Mouse (Mus musculus) heart, embryonic 10.5 days (tissue): ENCODE measurements at regions not wholly inside any gene's neighbourhood (a gene's known extent, or its start where the extent isn't known, plus 50 kb on each side); places are given as distances from the start of the nearest gene placed in this dataset.

ENCODE experiments used
- DNase-seq: peaks from one replicate; pipeline ENCODE4 v3.0.0-alpha.2; 2017; ENCODE audit warnings: low spot score
- H3K27ac ChIP-seq: fragments of 300-500 bp; sonication (generic); 2 replicates; pipeline ENCODE4 v1.5.1; 2016; ENCODE audit warnings: mild to moderate bottlenecking
- H3K27me3 ChIP-seq: fragments of 300-500 bp; sonication (generic); 2 replicates; pipeline ENCODE4 v1.6.1; 2016; ENCODE audit warnings: mild to moderate bottlenecking; ENCODE audit not compliant: poor library complexity, insufficient read depth, severe bottlenecking
- H3K36me3 ChIP-seq: fragments of 300-500 bp; sonication (generic); 2 replicates; pipeline ENCODE4 v1.6.1; 2016; ENCODE audit warnings: mild to moderate bottlenecking, moderate library complexity
- H3K4me1 ChIP-seq: fragments of 300-500 bp; sonication (generic); 2 replicates; pipeline ENCODE4 v1.6.1; 2016; ENCODE audit warnings: mild to moderate bottlenecking
- H3K4me3 ChIP-seq: fragments of 300-500 bp; sonication (generic); 2 replicates; pipeline ENCODE4 v1.5.1; 2016; ENCODE audit warnings: mild to moderate bottlenecking, moderate library complexity
- H3K9me3 ChIP-seq: fragments of 300-500 bp; sonication (generic); 2 replicates; pipeline ENCODE4 v1.6.1; 2016; ENCODE audit warnings: mild to moderate bottlenecking, moderate library complexity
- WGBS: fragments of 180-500 bp; shearing (Covaris S2); methylation state at CpG from one replicate; pipeline ENCODE4 v1.1.7; 2016; 5-methylcytosine and 5-hydroxymethylcytosine counted together

DNA sequence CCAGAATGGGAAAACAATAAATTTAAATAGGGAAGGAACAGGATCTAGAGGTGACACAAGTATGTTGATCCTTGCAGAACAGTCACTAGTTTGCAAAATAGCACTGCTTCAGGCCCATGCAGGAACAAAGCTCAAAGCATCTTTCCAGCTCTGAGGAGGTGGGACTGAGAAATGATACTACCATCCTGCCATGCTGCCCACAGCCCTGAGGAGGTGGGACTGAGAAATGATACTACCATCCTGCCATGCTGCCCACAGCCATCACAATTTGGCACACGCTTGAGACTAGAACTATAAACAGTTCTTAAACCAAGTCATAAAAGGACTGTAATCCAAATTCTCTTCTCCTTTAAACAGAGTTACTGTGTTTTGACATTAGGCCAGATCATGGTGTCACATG, 174.5 kb upstream of the Lrig1 start:
- Histone ChIP-seq H3K4me1 (no peaks in the 10 kb centered on the region), H3K36me3 (no peaks in the 10 kb centered on the region), H3K27me3 (peaks cover 6% of the 10 kb centered on the region; the same call in 1 of the 2 replicates), H3K4me3 (no peak overlapping the region), H3K27ac (no peak overlapping the region), H3K9me3 (no peaks in the 10 kb centered on the region)
- 82% methylated on average over 1 of the region's 1 CpGs for WGBS
- no peak for DNase-seq

DNA sequence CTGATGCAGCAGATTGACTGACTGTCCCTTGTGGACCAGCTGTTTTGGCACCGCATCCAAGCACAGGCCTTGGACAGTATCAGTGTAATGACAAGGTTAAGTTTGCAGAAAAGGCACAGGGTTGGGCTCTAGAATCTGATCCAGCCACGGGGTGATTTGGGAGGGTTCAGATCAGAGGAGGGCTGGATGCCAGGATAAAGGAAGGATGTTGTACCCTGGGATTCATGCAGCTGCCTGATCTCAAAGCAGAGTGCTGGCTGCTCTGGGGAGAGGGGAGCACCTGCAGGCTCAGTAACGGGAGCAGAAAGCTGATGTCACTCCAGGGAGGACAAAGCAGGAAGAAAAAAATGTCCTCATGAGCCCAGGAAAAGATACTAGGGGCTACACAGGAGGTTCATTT, 168.0 kb upstream of the Lrig1 start:
- H3K9me3 ChIP-seq, result no peaks in the 10 kb centered on the region
- DNase-seq, result no peak
- no peak overlapping the region for H3K27ac ChIP-seq
- H3K4me3 ChIP-seq, result no peak overlapping the region
- peaks cover 6% of the 10 kb centered on the region; the same call in 1 of the 2 replicates for H3K4me1 ChIP-seq
- no peaks in the 10 kb centered on the region for H3K27me3 ChIP-seq
- H3K36me3 ChIP-seq, result no peaks in the 10 kb centered on the region
- WGBS, result 66% methylated on average over 3 of the region's 3 CpGs

DNA sequence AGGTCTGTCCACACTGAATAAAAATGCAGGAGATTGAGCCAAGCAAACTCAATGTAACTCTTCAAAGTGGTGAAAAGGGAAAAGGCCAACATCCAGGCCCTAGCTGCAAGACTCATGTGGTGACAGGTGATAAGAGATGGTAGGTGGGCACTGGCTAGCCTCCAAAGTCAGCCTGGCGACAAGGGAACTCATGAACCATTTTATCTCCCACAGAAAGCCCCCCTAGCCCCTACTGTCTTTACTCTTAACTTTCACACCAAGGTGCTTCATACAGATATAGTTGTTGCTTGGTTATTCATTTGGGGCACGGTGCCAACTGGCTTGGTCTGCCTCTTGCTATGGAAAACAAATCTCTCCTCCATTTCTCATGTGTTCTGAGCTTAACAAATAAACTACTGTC, 165.5 kb upstream of the Lrig1 start:
- no peak overlapping the region for H3K27ac ChIP-seq

DNA sequence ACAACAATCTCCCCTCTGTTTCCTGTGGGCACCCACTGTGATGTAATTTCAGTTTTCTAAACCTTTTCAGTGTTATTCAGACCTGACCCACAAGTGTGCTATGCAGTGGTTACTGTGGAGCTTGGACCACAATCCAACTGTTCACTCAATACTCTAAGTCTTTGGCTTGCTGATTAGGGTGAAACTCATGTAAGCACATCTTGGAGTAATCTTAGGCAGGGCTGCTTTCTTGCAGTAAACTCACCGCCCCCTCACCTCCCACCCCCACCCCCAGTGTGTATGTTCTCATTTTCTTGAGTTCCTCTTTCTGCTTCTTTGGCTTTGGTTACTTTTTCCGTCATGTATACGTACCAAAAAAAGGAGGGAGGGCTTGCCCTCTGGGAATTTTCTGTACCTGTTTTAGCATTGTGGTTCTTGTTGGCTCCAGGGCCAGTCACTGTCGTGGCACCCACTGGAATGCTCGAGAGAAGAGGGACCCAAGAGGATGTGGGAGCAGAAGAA, 158.2 kb upstream of the Lrig1 start:
- H3K36me3 ChIP-seq, result no peaks in the 10 kb centered on the region

More for the DNA sequence above, 165.5 kb upstream of the Lrig1 start:
- no peak overlapping the region for H3K4me3 ChIP-seq
- no peaks in the 10 kb centered on the region for H3K36me3 ChIP-seq
- DNase-seq, result no peak
- 34% methylated on average over 2 of the region's 2 CpGs for WGBS
- H3K4me1 ChIP-seq, result peaks cover 6% of the 10 kb centered on the region; the same call in 1 of the 2 replicates
- H3K27me3 ChIP-seq, result no peaks in the 10 kb centered on the region
- H3K9me3 ChIP-seq, result no peaks in the 10 kb centered on the region

DNA sequence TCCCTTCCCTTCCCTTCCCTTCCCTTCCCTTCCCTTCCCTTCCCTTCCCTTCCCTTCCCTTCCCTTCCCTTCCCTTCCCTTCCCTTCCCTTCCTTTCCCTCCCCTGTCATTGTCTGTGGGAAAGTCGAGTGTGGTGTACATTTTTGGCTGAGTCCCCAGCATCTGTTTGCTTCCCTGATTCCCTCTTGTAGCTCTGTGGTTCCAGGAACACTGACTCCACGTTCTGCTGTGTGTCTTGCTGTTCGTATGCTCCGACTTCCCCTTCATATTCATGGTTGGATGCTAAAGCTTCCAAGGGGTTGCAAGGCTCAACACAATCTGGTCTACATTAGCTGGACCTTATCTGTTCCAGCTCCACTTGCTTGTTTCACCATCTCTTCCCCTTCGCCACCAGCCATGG, 150.2 kb upstream of the Lrig1 start:
- WGBS, result 66% methylated on average over 5 of the region's 5 CpGs
- DNase-seq, result no peak

More for the DNA sequence above, 158.2 kb upstream of the Lrig1 start:
- no peaks in the 10 kb centered on the region for H3K9me3 ChIP-seq
- no peak overlapping the region for H3K27ac ChIP-seq
- peaks cover 5% of the 10 kb centered on the region; the same call in 1 of the 2 replicates for H3K4me1 ChIP-seq
- DNase-seq, result no peak
- no peak overlapping the region for H3K4me3 ChIP-seq
- H3K27me3 ChIP-seq, result no peaks in the 10 kb centered on the region
- 70% methylated on average over 5 of the region's 5 CpGs for WGBS

DNA sequence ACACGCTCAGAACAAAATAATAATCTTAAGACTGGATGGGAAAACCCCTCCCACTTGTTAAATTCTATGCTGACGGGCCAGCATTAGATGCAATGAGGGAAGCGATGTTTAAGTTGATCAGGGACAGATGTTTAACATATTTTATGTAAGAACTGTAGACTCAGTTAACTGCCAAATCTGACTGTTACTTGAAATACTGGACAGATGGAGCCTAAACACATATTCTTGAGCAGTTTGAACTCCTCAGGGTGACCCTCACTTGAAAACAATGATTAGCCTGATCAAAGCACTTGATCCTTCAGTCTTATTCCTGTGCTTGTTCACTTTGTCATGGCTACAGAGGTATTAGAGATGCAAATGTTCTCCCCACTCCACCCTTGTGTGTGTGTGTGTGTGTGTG, 149.6 kb upstream of the Lrig1 start:
- H3K27ac ChIP-seq, result no peak overlapping the region
- H3K36me3 ChIP-seq, result no peaks in the 10 kb centered on the region
- no peaks in the 10 kb centered on the region for H3K4me1 ChIP-seq
- H3K27me3 ChIP-seq, result peaks cover 3% of the 10 kb centered on the region; the same call in 1 of the 2 replicates
- DNase-seq, result no peak
- no peak overlapping the region for H3K4me3 ChIP-seq
- WGBS, result 81% methylated on average over 3 of the region's 3 CpGs
- H3K9me3 ChIP-seq, result no peaks in the 10 kb centered on the region

More for the DNA sequence above, 150.2 kb upstream of the Lrig1 start:
- no peaks in the 10 kb centered on the region for H3K36me3 ChIP-seq
- no peak overlapping the region for H3K4me3 ChIP-seq
- H3K27ac ChIP-seq, result no peak overlapping the region
- no peaks in the 10 kb centered on the region for H3K9me3 ChIP-seq
- no peaks in the 10 kb centered on the region for H3K4me1 ChIP-seq
- H3K27me3 ChIP-seq, result peaks cover 3% of the 10 kb centered on the region; the same call in 1 of the 2 replicates

DNA sequence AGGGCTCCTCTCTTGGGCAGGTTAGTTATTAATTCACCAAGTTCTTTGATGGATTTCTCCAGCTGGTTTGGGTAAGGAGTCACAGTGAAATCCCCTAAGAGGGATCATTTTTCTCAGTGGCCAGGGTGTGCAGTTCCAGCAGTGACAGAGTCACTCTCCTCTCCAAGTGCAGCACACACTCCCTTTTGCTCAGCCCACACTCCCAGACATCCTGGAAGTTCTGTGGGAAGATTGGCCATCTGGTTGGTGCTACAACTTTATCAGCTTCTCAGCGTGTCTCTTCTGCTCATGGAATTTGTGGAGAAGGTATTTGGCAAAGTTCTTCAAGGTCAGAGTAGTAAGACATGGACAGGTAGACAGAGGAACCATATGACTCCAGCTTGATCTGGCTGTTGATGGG, 148.5 kb upstream of the Lrig1 start:
- Histone ChIP-seq H3K36me3 (no peaks in the 10 kb centered on the region), H3K27ac (no peak overlapping the region), H3K27me3 (peaks cover 3% of the 10 kb centered on the region; the same call in 1 of the 2 replicates), H3K4me3 (no peak overlapping the region), H3K9me3 (no peaks in the 10 kb centered on the region), H3K4me1 (no peaks in the 10 kb centered on the region)
- WGBS, result 77% methylated on average over 1 of the region's 1 CpGs
- no peak for DNase-seq

DNA sequence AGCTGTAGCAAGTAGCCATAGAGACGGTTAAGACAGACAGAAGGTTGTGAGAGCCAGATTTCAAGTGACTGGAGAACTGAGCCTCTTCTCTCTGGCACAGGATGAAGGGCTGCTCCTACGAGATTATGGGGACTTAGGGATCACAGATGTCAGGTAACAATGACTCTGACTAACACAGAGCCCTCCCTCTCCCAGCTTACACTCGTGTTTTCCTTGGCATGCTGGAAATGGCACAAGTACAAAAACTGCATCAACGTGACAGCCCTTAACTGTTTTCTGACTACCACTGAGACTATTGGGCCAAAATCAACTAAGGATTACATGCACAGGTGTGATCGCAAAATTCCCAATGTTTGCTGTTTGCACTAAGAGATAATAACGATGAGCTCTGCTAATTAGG, 145.9 kb upstream of the Lrig1 start:
- Histone ChIP-seq H3K27ac (no peak overlapping the region), H3K36me3 (no peaks in the 10 kb centered on the region), H3K4me1 (no peaks in the 10 kb centered on the region), H3K4me3 (no peak overlapping the region), H3K27me3 (peaks cover 3% of the 10 kb centered on the region; the same call in 1 of the 2 replicates), H3K9me3 (no peaks in the 10 kb centered on the region)
- DNase-seq, result no peak
- 68% methylated on average over 6 of the region's 6 CpGs for WGBS

DNA sequence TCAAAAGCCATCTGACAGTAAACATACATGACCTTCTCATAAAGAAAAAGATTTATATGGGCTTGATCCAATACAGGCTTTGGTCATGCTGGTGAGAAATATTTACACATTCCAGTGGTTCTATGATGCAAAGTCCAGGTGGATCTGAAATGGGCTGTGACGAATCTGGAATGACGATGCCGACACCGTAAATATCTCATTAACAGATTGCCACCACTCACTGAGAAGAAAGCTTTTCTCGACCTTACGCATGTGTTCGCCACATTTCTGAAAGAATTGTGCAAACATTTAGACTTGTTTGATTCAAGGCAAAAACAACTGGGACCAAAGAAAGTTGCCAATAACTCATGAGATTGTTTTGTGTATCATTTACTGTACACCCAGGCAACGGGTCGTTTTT, 142.9 kb upstream of the Lrig1 start:
- no peaks in the 10 kb centered on the region for H3K9me3 ChIP-seq
- WGBS, result 87% methylated on average over 9 of the region's 9 CpGs

DNA sequence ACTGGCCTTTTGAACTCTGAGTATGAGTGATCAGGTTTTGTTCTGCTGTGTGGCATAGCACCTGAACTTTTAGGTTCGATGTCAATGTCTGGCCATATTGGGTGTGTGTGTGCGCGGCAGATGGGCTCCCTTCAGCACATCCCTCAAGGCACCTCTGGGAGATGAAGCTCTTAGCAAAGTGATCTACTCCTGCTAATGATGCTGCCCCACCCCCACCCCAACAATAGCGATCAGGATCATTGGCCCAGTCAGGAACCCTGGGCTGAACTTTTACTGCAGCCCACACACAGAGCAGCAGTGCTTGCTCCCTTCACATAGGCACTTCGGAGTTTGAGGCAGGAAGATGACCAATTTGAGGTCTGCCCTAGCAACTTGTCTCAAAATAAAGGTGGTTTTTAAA, 141.9 kb upstream of the Lrig1 start:
- no peaks in the 10 kb centered on the region for H3K27me3 ChIP-seq
- H3K27ac ChIP-seq, result no peak overlapping the region
- H3K9me3 ChIP-seq, result no peaks in the 10 kb centered on the region
- no peaks in the 10 kb centered on the region for H3K4me1 ChIP-seq
- no peak overlapping the region for H3K4me3 ChIP-seq
- no peaks in the 10 kb centered on the region for H3K36me3 ChIP-seq
- DNase-seq, result no peak
- 63% methylated on average over 5 of the region's 5 CpGs for WGBS

More for the DNA sequence above, 142.9 kb upstream of the Lrig1 start:
- no peaks in the 10 kb centered on the region for H3K27me3 ChIP-seq
- no peak overlapping the region for H3K4me3 ChIP-seq
- DNase-seq, result no peak
- H3K36me3 ChIP-seq, result no peaks in the 10 kb centered on the region
- no peaks in the 10 kb centered on the region for H3K4me1 ChIP-seq
- no peak overlapping the region for H3K27ac ChIP-seq

DNA sequence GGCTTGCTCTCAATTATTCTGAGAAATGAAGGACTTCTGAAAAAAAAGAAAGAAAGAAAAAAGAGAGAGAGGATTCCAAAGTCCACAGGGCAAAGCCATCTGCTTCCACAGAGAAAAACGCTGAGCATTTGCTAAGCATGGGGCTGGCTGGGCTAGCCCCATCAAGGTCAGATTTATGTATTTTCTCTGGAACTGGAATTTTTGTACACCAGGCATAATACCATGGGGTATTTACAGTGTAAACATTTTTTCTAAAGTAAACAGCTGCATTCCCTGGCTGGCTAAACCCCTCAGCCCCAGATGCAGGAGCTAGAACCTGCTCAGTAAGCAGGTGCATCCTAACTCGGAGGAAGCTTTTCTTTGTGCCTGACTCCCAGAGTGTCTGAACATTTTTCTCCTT, 135.8 kb upstream of the Lrig1 start:
- Histone ChIP-seq H3K4me1 (no peaks in the 10 kb centered on the region), H3K4me3 (no peak overlapping the region), H3K9me3 (no peaks in the 10 kb centered on the region), H3K36me3 (no peaks in the 10 kb centered on the region), H3K27me3 (no peaks in the 10 kb centered on the region), H3K27ac (no peak overlapping the region)
- no peak for DNase-seq
- WGBS, result 61% methylated on average over 2 of the region's 2 CpGs

DNA sequence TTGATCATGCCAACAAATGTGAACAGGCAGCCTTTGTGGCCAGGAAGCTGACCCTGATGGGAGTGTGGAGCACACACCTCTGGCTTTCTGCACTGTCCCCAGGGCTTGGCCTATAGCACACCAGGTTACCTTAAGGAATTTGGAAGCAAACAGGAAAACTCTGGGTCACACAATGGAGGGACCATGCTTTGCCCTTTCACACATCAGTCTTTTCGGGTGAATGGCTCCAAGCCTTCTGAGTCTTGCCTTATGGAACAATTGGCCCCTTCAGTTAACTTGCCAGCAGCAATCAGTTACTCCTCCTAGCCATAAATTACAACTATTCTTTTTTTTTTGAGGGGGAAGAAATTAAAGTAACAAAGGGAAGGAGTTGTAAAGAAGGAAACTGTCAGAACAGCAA, 134.6 kb upstream of the Lrig1 start:
- WGBS, result 61% methylated on average over 1 of the region's 1 CpGs
- H3K4me1 ChIP-seq, result no peaks in the 10 kb centered on the region
- H3K4me3 ChIP-seq, result no peak overlapping the region
- H3K36me3 ChIP-seq, result no peaks in the 10 kb centered on the region
- DNase-seq, result no peak
- H3K9me3 ChIP-seq, result no peaks in the 10 kb centered on the region
- H3K27ac ChIP-seq, result no peak overlapping the region
- H3K27me3 ChIP-seq, result no peaks in the 10 kb centered on the region

DNA sequence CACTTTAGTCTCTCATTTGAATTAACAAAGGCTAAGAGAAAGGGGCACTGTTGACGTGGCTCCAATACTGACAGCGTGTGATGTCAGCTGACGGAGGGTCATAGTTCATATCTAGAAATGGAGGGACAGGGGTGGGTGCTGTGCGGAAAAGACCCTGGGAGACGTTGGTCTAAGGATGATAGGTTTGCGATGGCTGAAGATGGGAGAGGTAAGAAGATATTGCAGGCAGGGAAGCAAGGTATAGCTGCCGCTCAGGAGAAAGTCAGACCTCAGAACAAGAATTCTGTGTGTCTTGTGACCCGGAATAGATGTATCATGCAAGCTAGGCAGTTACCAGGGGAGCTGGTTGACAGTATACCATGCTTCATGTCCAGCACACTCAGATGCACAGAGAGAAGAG, 130.8 kb upstream of the Lrig1 start:
- no peak for DNase-seq
- WGBS, result 89% methylated on average over 8 of the region's 8 CpGs
- H3K4me1 ChIP-seq, result no peaks in the 10 kb centered on the region
- H3K36me3 ChIP-seq, result no peaks in the 10 kb centered on the region
- H3K9me3 ChIP-seq, result no peaks in the 10 kb centered on the region
- no peaks in the 10 kb centered on the region for H3K27me3 ChIP-seq
- H3K4me3 ChIP-seq, result no peak overlapping the region
- no peak overlapping the region for H3K27ac ChIP-seq

DNA sequence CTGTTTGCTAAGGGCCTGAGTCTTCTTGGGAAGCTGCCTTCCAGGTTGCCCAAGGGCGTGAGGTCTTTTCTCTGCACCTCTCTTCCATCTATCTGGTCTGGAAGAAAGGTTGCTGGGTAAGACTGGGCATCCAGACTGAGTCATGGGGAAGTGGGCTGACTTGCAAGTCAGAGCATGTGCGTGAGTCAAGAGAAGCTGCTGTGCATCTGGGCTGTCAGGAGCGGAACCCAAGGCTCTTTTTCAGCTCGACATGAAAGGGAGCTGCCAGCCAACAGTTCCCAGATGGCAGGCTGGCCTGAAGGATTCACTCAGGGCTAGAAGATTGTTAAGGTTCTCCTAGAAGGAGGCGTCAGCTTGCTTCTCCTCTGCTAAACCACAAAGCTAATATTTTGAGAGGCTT, 129.3 kb upstream of the Lrig1 start:
- DNase-seq, result no peak
- Histone ChIP-seq H3K4me1 (no peaks in the 10 kb centered on the region), H3K27me3 (no peaks in the 10 kb centered on the region), H3K36me3 (no peaks in the 10 kb centered on the region), H3K9me3 (no peaks in the 10 kb centered on the region), H3K27ac (no peak overlapping the region), H3K4me3 (no peak overlapping the region)
- 78% methylated on average over 5 of the region's 5 CpGs for WGBS
